Comparison of ENCODE assay signal across 11 mouse cellular contexts in genomic region chr5:32934654-32935053, GRCm38 (mm10).
A peak's percentile ranks its signal among the peaks of the same experiment; 100 is the strongest.
DNase-seq lines count a peak whose midpoint lies in the region; ATAC-seq lines count a peak whose summit lies in the region.
"Had no signal": no experiment of that assay in that cellular context is flagged by ENCODE, and none has a peak within 500 bp of the region (broad histone marks: within the 10 kb centered on the region; RNA-seq: fewer than 3 reads in every experiment).

No protein-coding gene starts in this region.

- peak; percentile 17 for DNase-seq in adrenal gland, postnatal 10 days
- DNase-seq in adrenal gland, postnatal 25 days: no peak
- DNase-seq in kidney, postnatal 4 days: peak; percentile 14 to 28
- DNase-seq in NIH3T3 (ENCODE audit: low read depth): peak; percentile 11
- peak; percentile 19 for DNase-seq in lung, postnatal 14 days
- no peak for DNase-seq in spleen, adult 12 weeks (ENCODE audit: low spot score)
- DNase-seq in left cerebral cortex, adult 18-20 months (ENCODE audit: low spot score in 2 of 2): no peak

- H3K36me3 ChIP-seq in kidney, embryonic 16.5 days (ENCODE audit: insufficient read depth, low read length): peaks cover 31% of the 10 kb centered on the region

- H3K4me3 ChIP-seq in kidney, embryonic 16.5 days (ENCODE audit: low read length): no peak overlapping the region
- H3K4me3 ChIP-seq: embryonic facial prominence, embryonic 12.5 days; limb, embryonic 12.5 days; neural tube, embryonic 13.5 days had no signal

- H3K4me1 ChIP-seq in kidney, embryonic 16.5 days (ENCODE audit: insufficient read depth, low read length): no peaks in the 10 kb centered on the region
- H3K4me1 ChIP-seq: embryonic facial prominence, embryonic 12.5 days; limb, embryonic 12.5 days; neural tube, embryonic 13.5 days had no signal

- WGBS in kidney, embryonic 16.5 days: 74% methylated on average over 2 of the region's 2 CpGs

- no peaks in the 10 kb centered on the region for H3K27me3 ChIP-seq in kidney, embryonic 16.5 days (ENCODE audit: insufficient read depth, low read length)
- H3K27me3 ChIP-seq: embryonic facial prominence, embryonic 12.5 days; limb, embryonic 12.5 days; neural tube, embryonic 13.5 days had no signal

- no peak overlapping the region for H3K4me2 ChIP-seq in kidney, embryonic 16.5 days (replicated peaks; ENCODE audit: low read depth, low read length)
- H3K4me2 ChIP-seq: embryonic facial prominence, embryonic 12.5 days; limb, embryonic 12.5 days; neural tube, embryonic 13.5 days had no signal

- H3K27ac ChIP-seq in kidney, embryonic 16.5 days (ENCODE audit: low read length): no peak overlapping the region
- H3K27ac ChIP-seq: embryonic facial prominence, embryonic 12.5 days; limb, embryonic 12.5 days; neural tube, embryonic 13.5 days had no signal

- no peak overlapping the region for H3K9ac ChIP-seq in kidney, embryonic 16.5 days (replicated peaks; ENCODE audit: low read length)
- H3K9ac ChIP-seq: embryonic facial prominence, embryonic 12.5 days; limb, embryonic 12.5 days; neural tube, embryonic 13.5 days had no signal

- ATAC-seq in kidney, embryonic 16.5 days (ENCODE audit: low FRiP score, low TSS enrichment): no peak

- no peaks in the 10 kb centered on the region for H3K9me3 ChIP-seq in kidney, embryonic 16.5 days (ENCODE audit: low read length)
- H3K9me3 ChIP-seq: embryonic facial prominence, embryonic 12.5 days; limb, embryonic 12.5 days; neural tube, embryonic 13.5 days had no signal

Comparison
In these comparisons a context has a peak if more than half of its experiments do, and no peak if none do; other contexts are left out.
1. DNase-seq: peak in adrenal gland, postnatal 10 days (single experiment), kidney, postnatal 4 days (2 of 2), NIH3T3 (single experiment) and lung, postnatal 14 days (single experiment); none in adrenal gland, postnatal 25 days (single experiment), spleen, adult 12 weeks (single experiment) and left cerebral cortex, adult 18-20 months (0 of 2).